Mouse (Mus musculus) right cerebral cortex, postnatal 25 days (tissue): ENCODE results near the gene Uap1l1.

Source experiments
- DNase-seq: peaks from one replicate; pipeline ENCODE4 v3.0.0; 2022

Uap1l1 gene

GRCm38 (mm10) chr2:25369996-25370395, 4.5 kb upstream of the Uap1l1 start:
- DNase-seq = no peak

- no peak for DNase-seq
These were observed 756 bp downstream of the Uap1l1 start for GRCm38 (mm10) chr2:25364761-25365090.

- no peak for DNase-seq
These were observed 1.2 kb downstream of the Uap1l1 start for GRCm38 (mm10) chr2:25364313-25364712.

- DNase-seq = no peak
These were observed 1.9 kb downstream of the Uap1l1 start for GRCm38 (mm10) chr2:25363478-25364178.

GRCm38 (mm10) chr2:25359848-25360247, 5.6 kb downstream of the Uap1l1 start:
- no peak for DNase-seq

GRCm38 (mm10) chr2:25356208-25357079, 9.0 kb downstream of the Uap1l1 start, which contains the start of gene Dpp7:
Dpp7 (minus strand) TSS chr2:25356359.
- peak; percentile 80 for DNase-seq

GRCm38 (mm10) chr2:25355419-25356066, 9.9 kb downstream of the Uap1l1 start:
- DNase-seq = no peak

- DNase-seq = no peak
These were observed 11.3 kb downstream of the Uap1l1 start for GRCm38 (mm10) chr2:25354211-25354610.

GRCm38 (mm10) chr2:25350701-25351100, 14.8 kb downstream of the Uap1l1 start:
- DNase-seq = no peak

- DNase-seq = no peak
These were observed 16.0 kb downstream of the Uap1l1 start for GRCm38 (mm10) chr2:25349499-25349898.

GRCm38 (mm10) chr2:25348162-25348561, 17.3 kb downstream of the Uap1l1 start:
- DNase-seq = no peak

- no peak for DNase-seq
These were observed 27.2 kb downstream of the Uap1l1 start for GRCm38 (mm10) chr2:25338303-25338702.

GRCm38 (mm10) chr2:25333569-25333968, 31.9 kb downstream of the Uap1l1 start:
- no peak for DNase-seq

GRCm38 (mm10) chr2:25332286-25333160, 33.0 kb downstream of the Uap1l1 start, which contains the start of gene Man1b1:
Man1b1 (plus strand) TSS chr2:25332338.
- DNase-seq = peak; percentile 99

GRCm38 (mm10) chr2:25331470-25331869, 34.0 kb downstream of the Uap1l1 start:
- DNase-seq = no peak

GRCm38 (mm10) chr2:25328440-25328839, 37.0 kb downstream of the Uap1l1 start:
- no peak for DNase-seq

- no peak for DNase-seq
These were observed 39.4 kb downstream of the Uap1l1 start for GRCm38 (mm10) chr2:25326036-25326435.

GRCm38 (mm10) chr2:25320084-25320483, 45.4 kb downstream of the Uap1l1 start:
- DNase-seq = no peak

GRCm38 (mm10) chr2:25318971-25319773, 46.3 kb downstream of the Uap1l1 start, which contains the start of gene Grin1:
Grin1 (minus strand) TSS chr2:25319187.
- peak; percentile 92 for DNase-seq

- peak; percentile 66 for DNase-seq
These were observed 47.1 kb downstream of the Uap1l1 start for GRCm38 (mm10) chr2:25318119-25318966.

GRCm38 (mm10) chr2:25311491-25311891, 54.0 kb downstream of the Uap1l1 start:
- no peak for DNase-seq
